Mouse (Mus musculus) lung, embryonic 14.5 days (tissue): ENCODE measurements around the gene Usf2. TPM values are rescaled to one million over a fixed set of nuclear protein-coding genes. Genes with fewer than 3 reads are reported as not detected.
"Not testable (repeated sequence)": the region's sequence is repeated elsewhere in the genome, so short reads cannot be mapped to it uniquely, and the experiment has no call there.

Experiments
- ATAC-seq: fragments of 200-750 bp; cut with Nextera tagmentation; 2 replicates; pipeline ENCODE4 v1.8.0; 2017; ENCODE audit warnings: mild to moderate bottlenecking, moderate TSS enrichment, moderate library complexity; ENCODE audit not compliant: insufficient read depth
- DNase-seq: peaks from one replicate; pipeline ENCODE4 v3.0.0-alpha.2; 2015
- H3K27ac ChIP-seq: fragments of 300-500 bp; sonication (generic); 2 replicates; pipeline ENCODE4 v1.5.1; 2014; ENCODE audit warnings: low read depth, mild to moderate bottlenecking, moderate library complexity
- H3K27me3 ChIP-seq: fragments of 300-500 bp; sonication (generic); 2 replicates; pipeline ENCODE4 v1.6.1; 2014; ENCODE audit warnings: low read length, control low read depth; ENCODE audit not compliant: insufficient read depth
- H3K36me3 ChIP-seq: fragments of 300-500 bp; sonication (generic); 2 replicates; pipeline ENCODE4 v1.6.1; 2014; ENCODE audit warnings: control low read depth; ENCODE audit not compliant: insufficient read depth
- H3K4me1 ChIP-seq: fragments of 300-500 bp; sonication (generic); 2 replicates; pipeline ENCODE4 v1.6.1; 2014; ENCODE audit warnings: antibody characterized with exemption, control low read depth; ENCODE audit not compliant: insufficient read depth
- H3K4me2 ChIP-seq: fragments of 300-500 bp; sonication (generic); 2 replicates; pipeline ENCODE4 v1.6.1; 2014; ENCODE audit warnings: mild to moderate bottlenecking
- H3K4me3 ChIP-seq: fragments of 300-500 bp; sonication (generic); 2 replicates; pipeline ENCODE4 v1.5.1; 2014; ENCODE audit warnings: low read depth, low read length
- H3K9ac ChIP-seq: fragments of 300-500 bp; sonication (generic); 2 replicates; pipeline ENCODE4 v1.6.1; 2014
- H3K9me3 ChIP-seq: fragments of 300-500 bp; sonication (generic); 2 replicates; pipeline ENCODE4 v1.6.1; 2016; ENCODE audit warnings: low read depth, low read length, control low read depth
- CTCF ChIP-seq: IDR thresholded peaks from 2 replicates; pipeline ENCODE4 v1.5.1; 2016; ENCODE audit warnings: antibody characterized with exemption, low read depth
- WGBS: fragments of 180-500 bp; shearing (Covaris S2); extraction: QIAGEN DNeasy Blood & Tissue Kit; methylation state at CpG from one replicate; pipeline ENCODE4 v1.1.7; 2014; 5-methylcytosine and 5-hydroxymethylcytosine counted together
- polyA plus RNA-seq: library from polyadenylated mRNA; unstranded; fragments of >200 nt; fragmentation: Nextera tagmentation; extraction: Ambion mirVana; gene quantifications from 2 replicates; pipeline ENCODE4 v1.2.1, GENCODE M21; 2014

Usf2 gene
- polyA plus RNA-seq, 1 experiment from 2014 or later, result 21.8 TPM

DNA sequence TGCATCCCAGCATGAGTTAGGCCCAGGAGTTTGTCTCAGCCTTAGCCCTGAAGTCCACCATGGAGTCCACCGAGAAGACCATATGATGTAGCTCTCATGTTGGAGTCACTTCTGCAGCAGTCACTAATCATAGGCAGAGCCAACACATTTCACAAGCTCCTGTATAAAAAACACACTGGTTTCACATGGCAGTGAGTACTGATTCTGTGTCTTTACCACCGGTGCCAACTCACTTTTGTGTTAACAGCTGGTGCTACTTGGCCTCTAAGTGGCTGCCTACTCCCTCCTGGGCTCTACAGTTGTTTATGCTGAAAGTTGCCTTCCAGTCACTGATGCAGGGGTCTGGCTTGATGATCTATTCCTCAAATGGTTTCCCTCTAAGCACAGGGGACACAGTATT, 32.0 kb downstream of the Usf2 start, which contains the start of gene Hamp2:
Gene Hamp2 (minus strand): TSS at position 101 of the 400 bp plus-strand sequence.
- not testable (repeated sequence) for H3K4me3 ChIP-seq, ATAC-seq, H3K9me3 ChIP-seq, DNase-seq, H3K27ac ChIP-seq, H3K36me3 ChIP-seq, H3K4me1 ChIP-seq, H3K27me3 ChIP-seq, H3K9ac ChIP-seq, H3K4me2 ChIP-seq
- 85% methylated on average over 2 of the region's 2 CpGs for WGBS

DNA sequence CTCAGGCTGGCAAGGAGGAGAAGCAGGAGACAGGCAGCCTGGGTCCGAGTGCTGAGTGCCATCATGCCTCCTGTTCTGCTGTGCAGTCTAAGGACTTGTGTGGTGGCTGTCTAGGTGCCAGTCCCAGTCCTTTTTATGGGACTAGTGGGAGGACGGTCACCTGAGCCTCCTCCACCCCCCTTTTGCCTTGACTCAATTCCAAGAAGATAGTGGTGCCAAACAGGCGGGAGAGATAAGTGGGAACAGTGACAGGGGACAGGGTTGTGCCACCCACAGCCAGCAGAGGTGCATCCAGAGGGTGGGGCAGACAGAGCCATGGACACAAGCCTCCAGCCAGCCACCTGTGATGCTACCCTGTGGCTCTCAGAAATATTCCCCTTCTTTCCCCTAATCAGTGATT, 32.5 kb downstream of the Usf2 start:
- DNase-seq (no peak), ATAC-seq (no peak)
- Histone ChIP-seq H3K36me3 (no peaks in the 10 kb centered on the region), H3K9me3 (no peaks in the 10 kb centered on the region), H3K27ac (no peak overlapping the region), H3K27me3 (no peaks in the 10 kb centered on the region), H3K4me3 (no peak overlapping the region), H3K9ac (no peak overlapping the region), H3K4me1 (no peaks in the 10 kb centered on the region), H3K4me2 (no peak overlapping the region)
- no peak for TF ChIP-seq CTCF
- 46% methylated on average over 3 of the region's 3 CpGs for WGBS

DNA sequence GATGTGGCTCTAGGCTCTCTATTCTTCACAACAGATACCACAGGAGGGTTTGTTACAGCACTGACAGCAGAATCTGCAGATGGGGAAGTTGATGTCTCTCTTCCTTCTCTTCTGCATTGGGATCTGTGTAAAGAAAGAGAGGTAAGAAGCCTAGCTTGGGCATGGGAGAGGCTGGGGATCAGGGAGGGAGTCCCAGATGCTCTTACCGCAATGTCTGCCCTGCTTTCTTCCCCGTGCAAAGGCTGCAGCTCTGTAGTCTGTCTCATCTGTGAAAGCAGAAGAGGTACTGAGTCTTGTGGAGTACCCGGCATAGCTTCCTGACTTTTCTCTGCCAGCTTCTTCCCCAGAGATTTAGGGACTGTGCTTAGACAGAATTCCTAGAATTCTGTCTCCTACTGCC, 34.1 kb downstream of the Usf2 start:
- not testable (repeated sequence) for H3K27ac ChIP-seq, H3K27me3 ChIP-seq, H3K4me3 ChIP-seq, DNase-seq, H3K4me2 ChIP-seq, H3K9ac ChIP-seq, H3K9me3 ChIP-seq, ATAC-seq, H3K36me3 ChIP-seq, H3K4me1 ChIP-seq
- 41% methylated on average over 3 of the region's 3 CpGs for WGBS

DNA sequence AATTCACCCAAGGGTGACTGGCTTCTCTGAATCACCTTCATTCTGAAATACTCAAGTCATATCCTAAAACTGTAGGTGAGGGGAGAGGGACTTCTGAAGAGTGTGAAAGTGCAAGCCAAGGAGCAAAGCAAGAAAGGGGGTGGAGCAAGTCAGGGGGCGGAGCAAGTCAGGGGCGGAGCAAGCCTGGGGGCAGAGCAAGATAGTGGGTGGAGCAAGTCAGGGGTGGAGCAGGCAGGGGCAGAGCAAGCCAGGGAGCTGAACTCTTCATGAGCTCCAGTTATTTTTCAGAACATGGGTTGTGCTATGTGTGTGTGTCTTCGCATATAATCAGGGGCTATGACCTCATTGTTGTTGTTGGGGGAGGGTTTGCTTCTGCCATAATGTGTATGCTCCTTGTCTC, 36.4 kb downstream of the Usf2 start:
- H3K9ac ChIP-seq, result no peak overlapping the region
- DNase-seq (no peak), ATAC-seq (no peak)
- H3K27me3 ChIP-seq, result no peaks in the 10 kb centered on the region
- no peak overlapping the region for H3K4me2 ChIP-seq
- WGBS, result 54% methylated on average over 3 of the region's 3 CpGs
- TF ChIP-seq CTCF, result no peak
- H3K4me1 ChIP-seq, result no peaks in the 10 kb centered on the region
- H3K9me3 ChIP-seq, result no peaks in the 10 kb centered on the region
- no peak overlapping the region for H3K27ac ChIP-seq
- H3K4me3 ChIP-seq, result no peak overlapping the region
- H3K36me3 ChIP-seq, result no peaks in the 10 kb centered on the region

DNA sequence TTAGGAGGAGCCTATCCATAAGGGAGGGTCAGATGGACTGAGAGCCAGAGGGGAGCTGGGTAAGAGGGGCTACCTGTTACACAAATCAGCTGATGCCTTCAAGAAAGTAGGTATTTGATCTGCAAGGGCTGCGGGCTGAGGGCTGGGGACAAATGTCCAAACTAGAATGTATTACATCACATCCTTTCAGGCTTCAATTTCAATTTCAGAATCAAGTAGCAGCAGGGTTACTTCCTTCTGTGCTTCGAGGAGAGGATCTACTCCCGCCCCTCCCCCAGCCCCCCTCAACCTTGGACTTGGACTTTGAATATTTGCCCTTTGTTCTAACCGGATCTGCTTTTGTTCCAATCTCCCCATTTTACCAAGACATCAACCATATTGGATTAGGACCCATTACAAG, 39.4 kb downstream of the Usf2 start:
- no peak overlapping the region for H3K4me2 ChIP-seq
- WGBS, result 39% methylated on average over 4 of the region's 4 CpGs
- no peak for TF ChIP-seq CTCF
- H3K4me1 ChIP-seq, result no peaks in the 10 kb centered on the region
- no peaks in the 10 kb centered on the region for H3K27me3 ChIP-seq
- no peak overlapping the region for H3K27ac ChIP-seq
- DNase-seq, result no peak
- ATAC-seq, result no peak
- H3K9ac ChIP-seq, result no peak overlapping the region
- H3K4me3 ChIP-seq, result no peak overlapping the region
- no peaks in the 10 kb centered on the region for H3K9me3 ChIP-seq
- H3K36me3 ChIP-seq, result no peaks in the 10 kb centered on the region

DNA sequence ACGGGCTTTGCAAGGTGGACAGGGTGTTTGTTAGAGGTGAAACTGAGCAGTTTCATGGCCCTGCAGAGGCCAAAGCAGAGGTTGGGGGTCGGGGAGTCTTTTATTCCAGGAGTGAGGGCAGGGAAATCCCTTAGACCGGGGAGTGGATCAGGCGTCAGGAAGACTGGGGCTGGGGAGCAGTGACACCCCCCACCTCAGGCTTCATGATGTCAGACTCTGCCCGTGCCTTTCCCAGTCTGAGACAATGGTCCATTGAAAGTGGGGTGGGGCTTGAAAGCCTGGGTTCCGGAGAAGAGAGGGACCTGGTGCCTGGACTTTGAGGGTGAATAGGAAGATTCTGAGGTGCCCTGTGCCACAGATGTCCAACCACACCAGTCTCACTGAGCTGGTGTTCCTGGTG, 39.9 kb downstream of the Usf2 start:
- no peaks in the 10 kb centered on the region for H3K27me3 ChIP-seq
- no peaks in the 10 kb centered on the region for H3K36me3 ChIP-seq
- H3K27ac ChIP-seq, result no peak overlapping the region
- H3K4me2 ChIP-seq, result no peak overlapping the region
- 23% methylated on average over 6 of the region's 6 CpGs for WGBS
- H3K4me1 ChIP-seq, result no peaks in the 10 kb centered on the region
- no peak for ATAC-seq
- no peak for TF ChIP-seq CTCF
- H3K9me3 ChIP-seq, result no peaks in the 10 kb centered on the region
- H3K9ac ChIP-seq, result no peak overlapping the region
- DNase-seq, result no peak
- H3K4me3 ChIP-seq, result no peak overlapping the region

DNA sequence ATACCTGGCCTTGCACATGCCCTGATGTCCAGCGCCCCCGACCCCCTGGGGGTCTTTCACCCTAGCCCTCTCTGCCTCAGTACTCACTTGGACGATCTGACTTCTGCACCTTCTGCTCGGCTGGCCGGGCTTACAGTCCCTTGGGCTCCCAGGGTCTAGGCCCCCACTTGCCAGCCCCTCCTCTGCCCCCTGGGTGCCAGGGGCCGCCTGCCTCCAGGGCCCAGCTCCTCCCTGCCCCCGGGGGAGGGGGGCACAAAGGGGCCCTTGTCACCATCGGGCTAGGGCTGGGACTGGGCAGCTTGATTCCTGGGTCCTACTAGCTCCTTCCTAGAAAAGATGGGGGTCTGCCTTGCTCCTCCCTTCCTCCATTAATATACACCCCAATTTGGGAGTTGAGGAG, 41.9 kb downstream of the Usf2 start, which contains the start of gene Mag:
Gene Mag (minus strand): TSS at position 142 of the 400 bp plus-strand sequence.
- no peaks in the 10 kb centered on the region for H3K36me3 ChIP-seq
- no peak within 1 kb of the TSS for H3K9ac ChIP-seq
- H3K27me3 ChIP-seq, result no peaks in the 10 kb centered on the region
- H3K9me3 ChIP-seq, result no peaks in the 10 kb centered on the region
- no peak within 1 kb of the TSS for H3K27ac ChIP-seq
- DNase-seq (no peak), ATAC-seq (no peak)
- no peak for TF ChIP-seq CTCF
- 71% methylated on average over 7 of the region's 8 CpGs for WGBS
- H3K4me2 ChIP-seq, result no peak within 1 kb of the TSS
- no peaks in the 10 kb centered on the region for H3K4me1 ChIP-seq
- H3K4me3 ChIP-seq, result no peak within 1 kb of the TSS

DNA sequence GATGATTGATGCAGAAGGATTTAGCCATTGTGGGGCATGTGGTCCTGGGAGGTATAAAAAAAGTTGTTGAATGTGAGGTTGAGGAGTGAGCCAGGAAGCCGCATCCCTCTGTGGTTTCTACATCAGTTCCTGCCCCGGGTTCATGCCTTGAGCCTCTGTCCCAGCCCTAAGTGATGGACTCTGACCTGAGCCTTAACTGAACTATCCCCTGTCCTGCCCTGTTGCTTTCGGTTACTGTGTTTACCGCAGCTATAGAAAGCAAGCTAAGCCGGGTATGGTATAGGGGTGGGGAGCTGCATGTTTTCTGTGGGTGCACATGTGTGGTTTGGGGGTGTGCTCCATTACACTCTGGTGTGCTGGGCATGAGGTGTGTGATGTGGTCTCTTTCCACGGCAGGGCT, 46.8 kb downstream of the Usf2 start:
- Histone ChIP-seq H3K9ac (no peak overlapping the region), H3K4me2 (no peak overlapping the region), H3K27me3 (no peaks in the 10 kb centered on the region), H3K4me3 (no peak overlapping the region), H3K9me3 (no peaks in the 10 kb centered on the region), H3K4me1 (no peaks in the 10 kb centered on the region; the same call in 1 of the 2 replicates), H3K27ac (no peak overlapping the region), H3K36me3 (no peaks in the 10 kb centered on the region)
- DNase-seq (no peak), ATAC-seq (no peak)
- WGBS, result 70% methylated on average over 6 of the region's 6 CpGs
- TF ChIP-seq CTCF, result no peak
